Mouse (Mus musculus): ENCODE data around the gene Ctcf.

The Ctcf gene

DNA sequence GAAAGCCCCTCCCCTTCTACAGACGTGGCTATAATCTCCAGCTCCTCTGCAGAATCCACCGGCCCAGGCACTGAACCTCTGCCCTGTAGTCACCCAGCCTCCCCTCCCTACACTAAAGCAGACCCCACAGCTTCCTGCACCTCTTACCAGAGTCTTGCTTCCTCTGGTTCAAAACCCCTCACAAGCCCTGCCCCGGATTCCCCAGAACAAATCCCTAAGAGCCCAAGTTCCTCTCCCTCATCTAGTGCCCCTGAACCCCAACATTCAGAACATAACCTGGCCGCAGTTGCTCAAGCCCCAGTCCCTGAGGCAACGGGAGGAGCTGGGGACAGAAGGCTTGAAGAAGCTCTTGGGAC lies 18.1 kb upstream of the Ctcf start:
- DNase-seq, result no peak

DNA sequence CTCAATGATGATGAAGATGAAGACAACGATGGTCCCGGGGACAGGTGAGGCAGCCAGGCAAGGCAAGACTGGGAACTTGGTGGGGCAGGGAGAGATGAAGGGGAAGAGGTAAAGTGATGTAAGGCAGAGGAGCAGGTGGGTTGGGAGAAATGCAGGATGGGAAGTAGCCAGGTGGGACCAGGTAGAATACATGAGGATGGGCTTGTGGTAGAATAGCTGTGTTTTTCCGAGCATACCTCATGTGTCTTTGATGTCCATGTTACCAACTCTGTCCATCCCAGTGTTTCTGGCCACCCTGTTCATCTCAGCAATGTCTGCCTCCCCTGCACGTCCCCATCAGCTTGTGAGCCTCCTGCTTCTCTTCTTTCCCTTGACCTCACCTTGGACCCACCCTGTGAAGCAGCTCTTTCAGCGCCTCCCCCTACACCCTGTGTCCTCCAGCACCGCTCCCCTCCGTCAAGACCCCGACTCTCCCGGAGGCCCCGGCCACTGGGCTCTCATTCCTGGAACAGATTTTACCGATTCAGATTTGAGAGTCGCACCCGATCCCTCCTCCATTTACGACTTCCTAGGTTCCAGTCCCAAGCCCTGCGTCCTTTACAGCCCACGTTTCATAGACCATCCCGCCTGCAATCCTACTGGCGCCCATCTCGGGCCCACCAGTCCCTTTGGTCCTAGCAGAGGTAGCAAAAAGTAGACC lies 17.3 kb upstream of the Ctcf start:
- DNase-seq, result no peak

- no peak for DNase-seq
Observed at GRCm38 (mm10) chr8:105620211-105620610, 16.2 kb upstream of the Ctcf start.

DNA sequence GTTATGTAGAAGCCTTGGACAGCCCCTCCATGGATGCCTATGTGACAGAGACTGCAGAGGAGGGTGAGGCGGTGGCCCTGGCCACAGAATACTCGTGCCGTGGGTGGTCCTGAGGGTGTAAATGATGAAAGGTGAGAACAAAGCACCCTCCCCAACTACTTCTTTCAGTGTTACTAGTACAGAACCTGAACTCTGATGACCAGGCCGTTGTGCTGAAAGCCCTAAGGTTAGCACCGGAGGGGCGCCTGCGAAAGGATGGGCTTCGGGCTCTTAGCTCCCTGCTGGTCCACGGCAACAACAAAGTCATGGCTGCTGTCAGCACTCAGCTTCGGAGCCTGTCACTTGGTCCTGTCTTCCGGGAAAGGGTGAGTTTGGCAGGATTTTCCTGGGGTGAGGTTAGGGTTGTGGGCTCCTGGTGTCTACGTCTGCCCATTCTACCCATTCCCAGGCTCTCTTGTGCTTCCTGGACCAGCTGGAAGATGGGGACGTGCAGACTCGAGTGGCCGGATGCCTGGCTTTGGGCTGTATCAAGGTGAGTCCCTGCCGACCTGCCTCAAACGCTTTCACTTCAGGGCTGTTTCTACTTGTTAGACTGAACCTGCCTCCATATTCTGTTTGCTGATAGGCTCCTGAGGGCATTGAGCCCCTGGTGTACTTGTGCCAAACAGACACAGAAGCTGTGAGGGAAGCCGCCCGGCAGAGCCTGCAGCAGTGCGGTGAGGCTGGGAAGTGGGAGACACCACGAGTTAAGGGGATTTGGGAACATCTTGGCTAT lies 15.2 kb upstream of the Ctcf start:
- DNase-seq, result no peak

GRCm38 (mm10) chr8:105621841-105622240 lies 14.5 kb upstream of the Ctcf start:
- peak in 1 of 2 experiments; percentile 30 for DNase-seq

DNA sequence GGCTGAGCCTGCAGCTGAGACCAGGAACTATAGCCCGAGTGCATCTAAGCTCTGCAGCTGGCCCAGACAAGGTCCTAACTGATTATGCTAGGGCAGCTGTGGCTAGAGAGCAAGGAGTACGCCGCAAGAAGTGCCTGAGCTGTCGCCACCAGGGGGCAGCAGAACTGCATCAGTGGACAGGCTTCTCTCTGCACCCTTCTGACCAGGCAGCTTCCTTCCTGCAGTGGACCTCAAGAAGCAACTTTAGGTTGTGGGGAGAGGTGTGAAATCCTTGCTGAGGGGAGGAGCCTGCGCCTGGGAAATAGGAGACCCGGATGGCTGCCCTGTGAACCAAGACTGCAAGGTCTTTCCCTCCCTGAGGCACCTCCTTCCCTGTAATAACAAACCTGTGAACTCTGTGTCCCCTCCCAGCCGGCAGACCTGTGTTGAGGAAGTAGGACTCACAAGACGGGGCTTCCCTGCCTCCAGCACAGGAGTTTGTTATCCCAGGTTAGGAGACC lies 13.9 kb upstream of the Ctcf start:
- peak; percentile 95 to 98 for DNase-seq

DNA sequence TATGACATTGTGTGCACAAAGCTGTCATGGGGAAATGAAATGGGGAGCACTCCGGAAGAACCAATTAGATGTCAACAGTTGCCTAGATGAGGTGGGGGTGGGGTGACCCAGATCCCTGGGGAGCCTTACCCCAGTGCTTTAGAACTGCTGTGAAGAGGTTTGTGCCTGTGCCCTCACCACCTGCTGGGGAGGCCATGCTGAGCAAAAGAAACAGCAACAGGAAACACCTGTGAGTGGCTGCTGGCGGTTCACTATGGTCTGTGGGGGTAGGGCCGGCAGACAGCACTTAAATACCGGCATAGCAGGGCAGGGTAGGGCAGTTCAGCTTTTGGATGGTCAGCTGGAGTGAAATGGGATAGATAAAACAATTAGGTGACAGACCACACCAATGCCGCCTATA lies 13.2 kb upstream of the Ctcf start:
- peak in 1 of 2 experiments; percentile 28 for DNase-seq

DNA sequence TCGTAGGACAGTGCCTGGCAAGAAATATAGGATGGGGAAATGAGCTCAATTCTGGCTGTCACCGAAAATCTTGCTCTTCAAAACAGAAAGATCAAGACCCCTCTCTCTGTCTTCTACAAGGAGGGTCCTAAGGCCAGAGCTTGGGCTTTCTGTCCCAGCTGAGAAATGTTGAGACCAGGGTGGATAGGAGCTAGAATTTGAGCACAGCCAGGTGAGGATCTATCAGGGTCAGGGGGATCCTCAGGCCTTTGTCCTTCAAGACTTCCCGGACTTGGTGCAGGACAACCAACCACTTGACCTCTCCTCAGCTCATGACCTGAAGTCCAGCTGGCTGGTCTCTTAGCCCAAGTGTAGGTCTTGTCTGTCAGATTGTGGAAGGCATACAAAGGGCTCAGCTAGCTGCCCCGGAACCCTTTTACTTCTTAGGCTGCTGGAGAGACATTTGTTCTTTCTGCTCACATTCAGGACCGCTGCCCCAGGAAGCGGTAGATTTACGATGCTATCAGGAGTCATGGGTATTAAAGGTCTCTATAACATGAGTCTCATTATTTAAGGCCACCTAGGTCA lies 12.6 kb upstream of the Ctcf start:
- DNase-seq, result no peak

- no peak for DNase-seq
Observed at GRCm38 (mm10) chr8:105624401-105624800, 12.0 kb upstream of the Ctcf start.

GRCm38 (mm10) chr8:105624831-105625230 lies 11.5 kb upstream of the Ctcf start:
- no peak for DNase-seq

GRCm38 (mm10) chr8:105626086-105626485 lies 10.3 kb upstream of the Ctcf start:
- no peak for DNase-seq

DNA sequence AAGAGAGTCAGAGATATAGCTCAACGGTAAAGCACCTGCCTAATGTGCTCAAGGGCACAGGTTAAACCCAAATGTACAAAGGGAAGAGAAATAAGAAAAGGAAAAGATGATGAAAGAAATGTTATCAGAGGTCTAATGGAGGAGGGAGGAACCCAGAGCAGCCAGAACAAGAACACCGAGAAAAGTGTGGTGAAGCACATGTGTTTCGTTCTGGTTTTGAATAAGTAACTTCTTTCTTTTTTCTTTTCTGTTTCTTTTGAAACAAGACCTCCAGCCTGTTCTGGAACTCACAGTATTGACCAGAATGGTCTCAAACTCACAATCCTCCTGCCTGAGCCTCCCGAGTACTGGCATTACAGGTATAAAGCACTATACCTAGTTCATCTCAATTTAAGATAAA lies 7.0 kb upstream of the Ctcf start:
- no peak for DNase-seq

DNA sequence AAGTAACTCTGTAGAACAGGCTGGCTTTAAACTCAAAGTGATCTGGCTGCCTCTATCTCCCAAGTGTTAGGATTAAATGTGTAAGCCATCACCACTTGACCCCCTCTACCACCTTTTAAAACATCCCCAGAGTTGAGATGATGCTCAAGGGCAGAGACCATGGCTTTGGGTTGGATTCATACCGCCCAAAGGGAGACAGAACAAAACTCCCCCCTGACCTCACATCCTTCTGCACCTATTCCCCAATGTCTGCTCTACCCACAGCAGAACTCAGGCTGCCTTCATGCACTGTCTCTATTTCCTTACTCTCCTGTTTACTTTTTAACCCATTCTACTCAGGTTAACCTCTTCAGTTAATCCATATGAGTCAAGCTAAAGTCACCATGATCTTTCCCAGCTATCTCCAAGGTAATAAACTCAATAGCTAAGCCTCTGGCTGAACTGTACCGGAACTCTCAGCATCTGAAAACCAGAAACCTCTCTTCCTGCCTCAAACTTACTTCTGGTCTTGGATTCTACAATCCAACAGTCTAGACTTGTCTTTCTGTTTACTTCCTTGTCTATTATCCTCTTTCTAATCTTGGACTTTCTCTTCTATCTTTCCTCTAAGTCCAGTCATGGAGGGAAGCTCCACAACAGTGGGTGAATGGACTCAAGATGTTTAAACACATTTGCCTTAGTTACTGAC lies 1.5 kb upstream of the Ctcf start:
- DNase-seq, result no peak

DNA sequence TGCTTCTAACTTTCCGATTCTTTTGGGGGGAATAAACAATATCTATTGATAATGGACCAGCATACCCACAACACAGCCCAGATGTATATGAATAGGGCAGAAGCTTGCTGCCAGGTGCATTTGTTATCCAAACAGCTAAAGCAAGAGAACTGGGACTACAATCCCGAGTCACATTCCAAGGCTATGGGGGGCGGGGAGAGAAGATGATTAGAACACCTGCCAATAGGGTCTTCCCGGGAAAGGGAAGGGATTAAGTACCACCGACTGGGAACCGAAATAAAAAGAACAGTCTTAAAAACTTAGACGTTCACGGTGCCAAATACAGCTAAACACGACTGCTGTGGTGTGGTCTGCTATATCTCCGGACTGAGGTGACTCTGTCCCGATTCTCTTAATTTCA lies 887 bp upstream of the Ctcf start:
- DNase-seq, result peak; percentile 32 to 35

- DNase-seq, result peak in 1 of 2 experiments; percentile 71
Observed at GRCm38 (mm10) chr8:105636963-105637510, 669 bp downstream of the Ctcf start, which contains the start of gene Agrp. Gene Agrp (minus strand): TSS chr8:105637393.

GRCm38 (mm10) chr8:105637601-105638041 lies 1.3 kb downstream of the Ctcf start:
- no peak for DNase-seq

DNA sequence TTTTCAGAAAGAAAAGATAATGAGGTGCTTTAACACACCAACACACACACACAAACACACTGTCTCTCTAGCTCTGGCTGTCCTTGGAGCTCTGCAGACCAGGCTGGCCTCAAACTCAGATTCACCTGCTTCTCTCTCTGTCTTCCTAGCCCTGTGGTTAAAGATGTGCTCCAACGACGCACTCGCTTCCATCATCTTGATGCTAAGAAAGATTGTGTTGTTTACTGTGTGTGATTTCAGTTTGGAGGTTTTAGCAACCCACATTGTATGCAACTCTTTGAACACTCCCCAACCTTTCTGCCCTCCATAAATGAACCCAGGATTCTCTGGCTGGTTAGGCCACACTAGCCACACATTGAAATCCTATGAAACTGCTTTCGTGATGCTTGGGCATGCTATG lies 2.1 kb downstream of the Ctcf start:
- no peak for DNase-seq

- DNase-seq, result no peak
Observed at GRCm38 (mm10) chr8:105639835-105640234, 3.5 kb downstream of the Ctcf start.

- no peak for DNase-seq
Observed at GRCm38 (mm10) chr8:105640511-105640910, 4.1 kb downstream of the Ctcf start.

DNA sequence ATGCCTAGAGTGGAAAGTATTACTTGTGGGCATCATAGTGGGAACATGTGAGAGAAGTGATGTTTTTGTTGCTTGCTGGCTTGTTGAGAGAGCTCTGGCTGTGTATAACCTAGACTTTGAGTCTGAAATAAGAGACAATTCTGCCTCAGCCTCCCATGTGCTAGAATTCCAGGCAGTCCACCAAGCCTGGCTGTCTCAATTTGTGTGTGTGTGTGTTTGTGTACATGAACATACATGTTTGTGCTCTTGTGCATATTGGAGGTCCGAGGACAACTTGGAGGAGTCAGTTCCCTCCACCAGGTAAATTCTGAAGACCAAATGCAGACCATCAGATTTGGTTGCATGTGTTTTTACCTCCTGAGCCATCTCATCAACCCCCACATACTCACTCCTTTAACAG lies 8.8 kb downstream of the Ctcf start:
- DNase-seq, result no peak

GRCm38 (mm10) chr8:105648929-105649328 lies 12.6 kb downstream of the Ctcf start:
- DNase-seq, result peak in 1 of 2 experiments; percentile 10

- no peak for DNase-seq
Observed at GRCm38 (mm10) chr8:105657641-105658040, 21.3 kb downstream of the Ctcf start.

DNA sequence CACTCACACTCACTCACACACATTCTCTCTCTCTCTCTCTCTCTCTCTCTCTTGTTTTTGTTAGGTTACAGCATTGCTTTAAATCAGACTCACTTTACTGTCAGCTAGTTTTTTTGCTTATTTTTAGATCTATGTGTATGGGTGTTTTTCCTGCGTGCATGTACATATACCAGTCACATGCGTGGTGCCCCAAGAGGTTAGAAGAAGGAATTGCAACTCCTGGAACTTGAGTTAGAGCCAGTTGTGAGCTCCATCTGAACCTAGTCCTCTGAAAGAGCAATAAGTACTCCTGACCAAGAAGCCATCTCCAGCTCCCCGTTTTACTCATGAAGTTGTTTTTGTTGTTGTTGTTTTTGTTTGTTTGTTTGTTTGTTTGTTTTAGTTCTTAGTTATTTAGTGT lies 24.8 kb downstream of the Ctcf start:
- peak; percentile 34 to 44 for DNase-seq

All from cerebellum, postnatal 14 days (tissue).